Mouse (Mus musculus) MEL (cell line): ENCODE data around the gene Hoxb2. TPM values are rescaled to one million over a fixed set of nuclear protein-coding genes. Genes with fewer than 3 reads are reported as not detected.

Source experiments
- DNase-seq: peaks from one replicate; pipeline ENCODE4 v3.0.0; 2011; ENCODE audit warnings: low read depth, low spot score
- H3K27ac ChIP-seq: 2 replicates; pipeline ENCODE4 v1.5.1; 2012; ENCODE audit warnings: low read depth, mild to moderate bottlenecking, control low read depth, low read length, moderate library complexity; ENCODE audit not compliant: control insufficient read depth
- H3K27me3 ChIP-seq, 2 experiments: fragments of 150-350 bp in 1 of 2; sonication (generic) in 1 of 2; 2 replicates each; pipeline ENCODE4 v1.6.1; 2012; ENCODE audit warnings: low read length in 2 of 2, mild to moderate bottlenecking in 2 of 2, improper control_type of control experiment in 1 of 2, moderate library complexity in 1 of 2; ENCODE audit not compliant: insufficient read depth in 2 of 2, control insufficient read depth in 1 of 2
- H3K36me3 ChIP-seq, 2 experiments: 2 replicates each; pipeline ENCODE4 v1.6.1; 2012 to 2014; ENCODE audit warnings: low read length in 2 of 2, improper control_type of control experiment in 1 of 2, inconsistent platforms in 1 of 2, mild to moderate bottlenecking in 1 of 2; ENCODE audit not compliant: insufficient read depth in 2 of 2, control insufficient read depth in 1 of 2
- H3K4me1 ChIP-seq, 2 experiments: fragments of 150-350 bp in 1 of 2; sonication (generic) in 1 of 2; 2 replicates each; pipeline ENCODE4 v1.6.1; 2012; ENCODE audit warnings: low read length in 2 of 2, improper control_type of control experiment in 1 of 2, mild to moderate bottlenecking in 1 of 2; ENCODE audit not compliant: insufficient read depth in 2 of 2, control insufficient read depth in 1 of 2
- H3K4me3 ChIP-seq, 2 experiments: fragments of 150-350 bp in 1 of 2; sonication (generic) in 1 of 2; 2 replicates each; pipeline ENCODE4 v1.5.1; 2012; ENCODE audit warnings: low read depth in 2 of 2, low read length in 2 of 2, mild to moderate bottlenecking in 2 of 2, moderate library complexity in 2 of 2, control low read depth in 1 of 2, improper control_type of control experiment in 1 of 2; ENCODE audit not compliant: control insufficient read depth in 1 of 2, insufficient read depth in 1 of 2
- H3K79me2 ChIP-seq: 2 replicates; pipeline ENCODE4 v1.6.1; 2012; ENCODE audit warnings: mild to moderate bottlenecking, low read length, moderate library complexity; ENCODE audit not compliant: control insufficient read depth, poor library complexity, insufficient read depth
- H3K9ac ChIP-seq: 2 replicates; pipeline ENCODE4 v1.6.1; 2012; ENCODE audit warnings: low read depth, mild to moderate bottlenecking, control low read depth, low read length, moderate library complexity; ENCODE audit not compliant: control insufficient read depth, poor library complexity, severe bottlenecking
- H3K9me3 ChIP-seq: fragments of 150-350 bp; sonication (generic); replicated peaks from 2 replicates; pipeline ENCODE4 v1.6.1; 2012; ENCODE audit warnings: mild to moderate bottlenecking, low read length, improper control_type of control experiment, moderate library complexity; ENCODE audit not compliant: insufficient read depth
- CHD1 ChIP-seq: IDR thresholded peaks from 2 replicates; pipeline ENCODE4 v1.6.1; 2012; ENCODE audit warnings: low read depth, mild to moderate bottlenecking, inconsistent platforms, low read length, improper control_type of control experiment
- CHD2 ChIP-seq: IDR thresholded peaks from 2 replicates; pipeline ENCODE4 v1.6.1; 2011; ENCODE audit warnings: low read length, improper control_type of control experiment
- EP300 ChIP-seq, 2 experiments: IDR thresholded peaks; 2 replicates each; pipeline ENCODE4 v1.6.1; 2011; ENCODE audit warnings: improper control_type of control experiment in 2 of 2, low read length in 2 of 2, low read depth in 1 of 2, mild to moderate bottlenecking in 1 of 2
- GABPA ChIP-seq: IDR thresholded peaks from 2 replicates; pipeline ENCODE4 v1.6.1; 2012; ENCODE audit warnings: low read depth, mild to moderate bottlenecking, inconsistent platforms, low read length, improper control_type of control experiment, moderate library complexity
- GATA1 ChIP-seq: IDR thresholded peaks from 2 replicates; pipeline ENCODE4 v1.6.1; 2011; ENCODE audit warnings: low read depth, low read length, improper control_type of control experiment
- HCFC1 ChIP-seq: IDR thresholded peaks from 2 replicates; pipeline ENCODE4 v1.6.1; 2012; ENCODE audit warnings: low read depth, mild to moderate bottlenecking, inconsistent platforms, low read length, improper control_type of control experiment, moderate library complexity
- JUND ChIP-seq: IDR thresholded peaks from 2 replicates; pipeline ENCODE4 v1.6.1; 2011; ENCODE audit warnings: low read depth, mild to moderate bottlenecking, improper control_type of control experiment, low read length
- KAT2A ChIP-seq: conservative IDR thresholded peaks from 2 replicates; pipeline ENCODE4 v1.6.1; 2012; ENCODE audit warnings: low read depth, low read length, improper control_type of control experiment, inconsistent platforms
- MAFK ChIP-seq: IDR thresholded peaks from 2 replicates; pipeline ENCODE4 v1.6.1; 2011; ENCODE audit warnings: low read depth, mild to moderate bottlenecking, low read length, improper control_type of control experiment, borderline replicate concordance
- MAX ChIP-seq: IDR thresholded peaks from 2 replicates; pipeline ENCODE4 v1.6.1; 2011; ENCODE audit warnings: low read length, improper control_type of control experiment
- MXI1 ChIP-seq: IDR thresholded peaks from 2 replicates; pipeline ENCODE4 v1.6.1; 2011; ENCODE audit warnings: mild to moderate bottlenecking, low read depth, low read length, improper control_type of control experiment
- MYC ChIP-seq: IDR thresholded peaks from 2 replicates; pipeline ENCODE4 v1.6.1; 2011; ENCODE audit warnings: low read depth, mild to moderate bottlenecking, low read length, improper control_type of control experiment, moderate library complexity
- NELFE ChIP-seq: IDR thresholded peaks from 2 replicates; pipeline ENCODE4 v1.6.1; 2011; ENCODE audit warnings: low read depth, low read length, improper control_type of control experiment
- POLR2AphosphoS2 ChIP-seq: IDR thresholded peaks from 2 replicates; pipeline ENCODE4 v1.6.1; 2011; ENCODE audit warnings: low read length, improper control_type of control experiment
- POLR2AphosphoS5 ChIP-seq: IDR thresholded peaks from 2 replicates; pipeline ENCODE4 v1.6.1; 2012; ENCODE audit warnings: low read depth, borderline replicate concordance, mild to moderate bottlenecking, inconsistent platforms, low read length, moderate library complexity, mixed read lengths
- RAD21 ChIP-seq: IDR thresholded peaks from 2 replicates; pipeline ENCODE4 v1.6.1; 2011; ENCODE audit warnings: mild to moderate bottlenecking, low read depth, low read length, improper control_type of control experiment
- RCOR1 ChIP-seq: IDR thresholded peaks from 2 replicates; pipeline ENCODE4 v1.6.1; 2012; ENCODE audit warnings: low read depth, mild to moderate bottlenecking, inconsistent platforms, low read length, improper control_type of control experiment
- SIN3A ChIP-seq: IDR thresholded peaks from 2 replicates; pipeline ENCODE4 v1.6.1; 2012; ENCODE audit warnings: low read length, improper control_type of control experiment, inconsistent platforms
- SMC3 ChIP-seq: IDR thresholded peaks from 2 replicates; pipeline ENCODE4 v1.6.1; 2011; ENCODE audit warnings: low read depth, low read length, improper control_type of control experiment
- TAL1 ChIP-seq: IDR thresholded peaks from 2 replicates; pipeline ENCODE4 v1.6.1; 2012; ENCODE audit warnings: mild to moderate bottlenecking, inconsistent platforms, low read length, moderate library complexity, mixed read lengths
- TCF12 ChIP-seq: IDR thresholded peaks from 2 replicates; pipeline ENCODE4 v1.6.1; 2014; ENCODE audit warnings: low read depth, mild to moderate bottlenecking, inconsistent platforms, low read length, improper control_type of control experiment, moderate library complexity
- USF1 ChIP-seq: IDR thresholded peaks from 2 replicates; pipeline ENCODE4 v1.6.1; 2014; ENCODE audit warnings: low read depth, mild to moderate bottlenecking, inconsistent platforms, low read length, improper control_type of control experiment, moderate library complexity
- USF2 ChIP-seq, 2 experiments: IDR thresholded peaks; 2 replicates each; pipeline ENCODE4 v1.6.1; 2011 to 2012; ENCODE audit warnings: improper control_type of control experiment in 2 of 2, low read length in 2 of 2, borderline replicate concordance in 1 of 2, inconsistent platforms in 1 of 2, low read depth in 1 of 2, mild to moderate bottlenecking in 1 of 2; ENCODE audit not compliant: insufficient read depth in 1 of 2
- ZC3H11A ChIP-seq: IDR thresholded peaks from 2 replicates; pipeline ENCODE4 v1.6.1; 2012; ENCODE audit warnings: low read depth, mild to moderate bottlenecking, inconsistent platforms, low read length, improper control_type of control experiment
- ZKSCAN1 ChIP-seq: IDR thresholded peaks from 2 replicates; pipeline ENCODE4 v1.6.1; 2012; ENCODE audit warnings: low read depth, mild to moderate bottlenecking, inconsistent platforms, low read length, improper control_type of control experiment, moderate library complexity
- ZMIZ1 ChIP-seq: IDR thresholded peaks from 2 replicates; pipeline ENCODE4 v1.6.1; 2012; ENCODE audit warnings: low read depth, mild to moderate bottlenecking, inconsistent platforms, low read length, improper control_type of control experiment, moderate library complexity
- polyA plus RNA-seq, 2 experiments: library from polyadenylated mRNA; stranded (reverse) in 1 of 2; unstranded in 1 of 2; fragments of >175 nt in 1 of 2; fragments of >200 nt in 1 of 2; gene quantifications; 2 replicates each; pipeline versions ENCODE4 v1.2.1 to v1.2.4; 2012; ENCODE audit warnings: low replicate concordance in 2 of 2, low read depth in 1 of 2; ENCODE audit not compliant: insufficient read length in 2 of 2, insufficient read depth in 1 of 2, missing spikeins in 1 of 2
- total RNA-seq: library from RNA; depleted of rRNA; stranded (reverse); fragments of 300-350 nt; gene quantifications from 2 replicates; pipeline ENCODE4 v1.2.3, GENCODE M21; 2012

Gene Hoxb2
- total and polyA plus RNA-seq, 3 experiments: not detected

- no peaks in the 10 kb centered on the region for H3K36me3 ChIP-seq
- no peak overlapping the region for H3K27ac ChIP-seq
- no peaks in the 10 kb centered on the region for H3K79me2 ChIP-seq
- no peaks in the 10 kb centered on the region for H3K4me1 ChIP-seq
- peaks cover 7 to 9% of the 10 kb centered on the region in 2 experiments; a peak in 3 of 4 replicates for H3K27me3 ChIP-seq
- H3K4me3 ChIP-seq: no peak overlapping the region
- H3K9ac ChIP-seq: no peak overlapping the region
- TF ChIP-seq ZC3H11A: no peak
- TF ChIP-seq GATA1: no peak
- TF ChIP-seq SMC3: no peak
- no peak for TF ChIP-seq ZKSCAN1
- TF ChIP-seq RAD21: no peak
- no peak for TF ChIP-seq MYC
- no peak for TF ChIP-seq MXI1
- TF ChIP-seq RCOR1: no peak
- no peak for TF ChIP-seq GABPA
- no peak for TF ChIP-seq POLR2AphosphoS2
- TF ChIP-seq CHD1: no peak
- no peak for TF ChIP-seq JUND
- TF ChIP-seq POLR2AphosphoS5: no peak
- H3K9me3 ChIP-seq: no peaks in the 10 kb centered on the region
- no peak for DNase-seq
Measured at GRCm38 (mm10) chr11:96374810-96375209, 24.5 kb downstream of the Hoxb2 start.

DNA sequence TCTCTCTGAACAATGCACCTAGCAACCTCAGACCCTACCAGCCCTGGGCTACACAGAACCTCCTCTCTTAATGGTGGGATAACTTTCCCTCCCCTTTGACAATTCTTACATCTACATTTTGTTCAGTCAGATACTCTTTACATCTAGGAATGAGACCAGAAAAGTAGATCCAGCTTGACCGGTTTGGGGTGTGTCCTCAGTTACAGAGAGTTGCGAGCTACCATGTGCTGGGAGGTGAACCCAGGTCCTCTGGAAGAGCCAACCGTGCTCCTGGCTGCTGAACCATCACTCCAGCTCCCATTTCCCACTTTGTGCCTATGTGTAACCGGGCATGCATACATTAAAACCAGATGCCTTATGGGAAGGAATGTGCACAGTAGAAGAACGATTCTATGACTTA is 33.1 kb downstream of the Hoxb2 start:
- TF ChIP-seq SIN3A (no peak), MAFK (no peak), HCFC1 (no peak), TAL1 (no peak), POLR2AphosphoS5 (no peak), USF2 (IDR thresholded peaks at IDR 0.05; ENCODE audit: borderline replicate concordance in 1 of 2, insufficient read depth in 1 of 2, low read depth in 1 of 2, low read length in 2 of 2) (no peak), CHD2 (no peak), GATA1 (no peak), ZC3H11A (no peak), USF1 (no peak), KAT2A (no peak), TCF12 (no peak), EP300 (IDR thresholded peaks at IDR 0.05; ENCODE audit: low read depth in 1 of 2, low read length in 2 of 2) (no peak), MAX (no peak), CHD1 (no peak), NELFE (no peak), RAD21 (no peak), ZMIZ1 (no peak), SMC3 (no peak), RCOR1 (no peak)
- TF ChIP-seq, all 39 proteins: peak for 0
- Histone ChIP-seq H3K4me1 (no peaks in the 10 kb centered on the region), H3K9ac (no peak overlapping the region), H3K27me3 (peaks cover 4 to 10% of the 10 kb centered on the region in 2 experiments), H3K79me2 (no peaks in the 10 kb centered on the region), H3K4me3 (no peak overlapping the region), H3K27ac (no peak overlapping the region), H3K36me3 (no peaks in the 10 kb centered on the region), H3K9me3 (no peaks in the 10 kb centered on the region)
- DNase-seq: no peak
